Mouse (Mus musculus): ENCODE results near the gene Trmu. TPM values are rescaled to one million over a fixed set of nuclear protein-coding genes. Genes with fewer than 3 reads are reported as not detected.
A peak's percentile ranks its signal among the peaks of the same experiment; 100 is the strongest.

The Trmu gene
- polyA plus RNA-seq, 2 experiments: 12.7 to 15.2 TPM

- DNase-seq (ENCODE audit: low read depth in 3 of 3, low spot score in 3 of 3) (no peak), ATAC-seq (ENCODE audit: insufficient read depth) (no peak)
- Histone ChIP-seq H3K9me3 (ENCODE audit: control insufficient read depth, low read length) (no peaks in the 10 kb centered on the region), H3K4me1 (replicated peaks; ENCODE audit: control insufficient read depth in 2 of 2, insufficient read depth in 2 of 2, low read length in 1 of 2) (no peaks in the 10 kb centered on the region), H3K4me2 (ENCODE audit: low read depth) (no peak overlapping the region), H3K27ac (no peak overlapping the region), H3K36me3 (replicated peaks; ENCODE audit: control insufficient read depth, insufficient read depth, low read depth) (no peaks in the 10 kb centered on the region), H3K27me3 (ENCODE audit: control insufficient read depth, insufficient read depth, low read length) (no peaks in the 10 kb centered on the region), H3K4me3 (ENCODE audit: insufficient read depth in 1 of 2, low read depth in 2 of 2, low read length in 2 of 2) (no peak overlapping the region), H3K9ac (replicated peaks) (no peak overlapping the region)
- no peak for TF ChIP-seq EP300 (IDR thresholded peaks at IDR 0.05; ENCODE audit: low read depth)
- TF ChIP-seq CTCF (IDR thresholded peaks at IDR 0.05; ENCODE audit: low read depth): no peak
- 73% methylated on average over 12 of the region's 12 CpGs for WGBS (ENCODE audit: insufficient replicate concordance)
Observed at GRCm38 (mm10) chr15:85928161-85928560, 49.0 kb downstream of the Trmu start.

GRCm38 (mm10) chr15:85935627-85936049 is 56.5 kb downstream of the Trmu start:
- no peaks in the 10 kb centered on the region for H3K27me3 ChIP-seq (ENCODE audit: control insufficient read depth, insufficient read depth, low read length)
- H3K9ac ChIP-seq (replicated peaks): no peak overlapping the region
- TF ChIP-seq CTCF (IDR thresholded peaks at IDR 0.05; ENCODE audit: low read depth) (no peak), EP300 (IDR thresholded peaks at IDR 0.05; ENCODE audit: low read depth) (no peak)
- no peaks in the 10 kb centered on the region for H3K36me3 ChIP-seq (replicated peaks; ENCODE audit: control insufficient read depth, insufficient read depth, low read depth)
- H3K4me1 ChIP-seq (replicated peaks; ENCODE audit: control insufficient read depth in 2 of 2, insufficient read depth in 2 of 2, low read length in 1 of 2): 0 out of 4 replicates have a peak, but pooled peaks cover 0 to 4% of the 10 kb centered on the region in 2 experiments
- no peak overlapping the region for H3K27ac ChIP-seq
- ATAC-seq (ENCODE audit: insufficient read depth): peak; percentile 68
- no peak overlapping the region for H3K4me2 ChIP-seq (ENCODE audit: low read depth)
- peak; percentile 14 to 29 (median 26) for DNase-seq (ENCODE audit: low read depth in 3 of 3, low spot score in 3 of 3)
- 30% methylated on average over 5 of the region's 5 CpGs for WGBS (ENCODE audit: insufficient replicate concordance)
- no peak overlapping the region for H3K4me3 ChIP-seq (ENCODE audit: insufficient read depth in 1 of 2, low read depth in 2 of 2, low read length in 2 of 2)
- H3K9me3 ChIP-seq (ENCODE audit: control insufficient read depth, low read length): no peaks in the 10 kb centered on the region

Other genes with a start within 250 kb of the Trmu start
- gene Ppara, start 144.3 kb upstream of the Trmu start, polyA plus RNA-seq (2012; rRNA removed): 1.3 and 4.4 TPM in 2 replicates
- 6.9 and 8.0 TPM in 2 replicates for gene Ppara, start 144.3 kb upstream of the Trmu start, polyA plus RNA-seq (2014; fragmentation: Nextera tagmentation; extraction: Ambion mirVana)
- 15.7 and 19.7 TPM in 2 replicates for gene Cdpf1, start 67.6 kb upstream of the Trmu start, polyA plus RNA-seq (2012; rRNA removed)
- 23.7 and 26.2 TPM in 2 replicates for gene Cdpf1, start 67.6 kb upstream of the Trmu start, polyA plus RNA-seq (2014; fragmentation: Nextera tagmentation; extraction: Ambion mirVana)
- gene Pkdrej, start 57.6 kb upstream of the Trmu start, polyA plus RNA-seq (2012; rRNA removed): 0.08 and 0.10 TPM in 2 replicates
- 0.13 and 0.14 TPM in 2 replicates for gene Pkdrej, start 57.6 kb upstream of the Trmu start, polyA plus RNA-seq (2014; fragmentation: Nextera tagmentation; extraction: Ambion mirVana)
- gene Ttc38, start 47.0 kb upstream of the Trmu start, polyA plus RNA-seq (2012; rRNA removed): 3.8 and 4.0 TPM in 2 replicates
- 4.5 and 7.0 TPM in 2 replicates for gene Ttc38, start 47.0 kb upstream of the Trmu start, polyA plus RNA-seq (2014; fragmentation: Nextera tagmentation; extraction: Ambion mirVana)
- gene Gtse1, start 19.6 kb upstream of the Trmu start, polyA plus RNA-seq (2012; rRNA removed): 20.6 TPM in 2 replicates
- 21.1 and 22.9 TPM in 2 replicates for gene Gtse1, start 19.6 kb upstream of the Trmu start, polyA plus RNA-seq (2014; fragmentation: Nextera tagmentation; extraction: Ambion mirVana)
- 0.11 and 0.12 TPM in 2 replicates for gene Celsr1, start 154.5 kb downstream of the Trmu start, polyA plus RNA-seq (2012; rRNA removed)
- 0.06 and 0.09 TPM in 2 replicates for gene Celsr1, start 154.5 kb downstream of the Trmu start, polyA plus RNA-seq (2014; fragmentation: Nextera tagmentation; extraction: Ambion mirVana)
- 6.1 and 7.5 TPM in 2 replicates for gene Gramd4, start 178.4 kb downstream of the Trmu start, polyA plus RNA-seq (2012; rRNA removed)
- 2.5 and 4.0 TPM in 2 replicates for gene Gramd4, start 178.4 kb downstream of the Trmu start, polyA plus RNA-seq (2014; fragmentation: Nextera tagmentation; extraction: Ambion mirVana)